Mouse (Mus musculus): ENCODE data around the gene Cgn.
"Not testable (repeated sequence)": the region's sequence is repeated elsewhere in the genome, so short reads cannot be mapped to it uniquely, and the experiment has no call there.

The Cgn gene

DNA sequence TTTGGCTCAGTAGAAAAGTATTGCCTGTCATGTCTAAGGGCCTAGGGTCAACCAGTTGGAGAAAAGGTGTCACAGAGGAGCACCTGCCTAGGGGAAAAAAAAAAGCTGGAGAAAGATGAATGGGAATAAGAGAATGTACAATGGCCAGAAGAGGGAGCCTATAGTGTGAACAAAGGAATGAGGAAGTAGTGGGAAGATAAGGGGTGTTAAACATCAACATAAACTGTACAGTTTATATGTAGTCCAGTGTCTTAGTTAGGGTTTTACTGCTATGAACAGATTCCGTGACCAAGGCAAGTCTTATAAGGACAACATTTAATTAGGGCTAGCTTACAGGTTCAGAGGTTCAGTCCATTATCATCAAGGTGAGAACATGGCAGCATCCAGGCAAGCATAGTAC, 2.8 kb upstream of the Cgn start:
- DNase-seq = no peak

DNA sequence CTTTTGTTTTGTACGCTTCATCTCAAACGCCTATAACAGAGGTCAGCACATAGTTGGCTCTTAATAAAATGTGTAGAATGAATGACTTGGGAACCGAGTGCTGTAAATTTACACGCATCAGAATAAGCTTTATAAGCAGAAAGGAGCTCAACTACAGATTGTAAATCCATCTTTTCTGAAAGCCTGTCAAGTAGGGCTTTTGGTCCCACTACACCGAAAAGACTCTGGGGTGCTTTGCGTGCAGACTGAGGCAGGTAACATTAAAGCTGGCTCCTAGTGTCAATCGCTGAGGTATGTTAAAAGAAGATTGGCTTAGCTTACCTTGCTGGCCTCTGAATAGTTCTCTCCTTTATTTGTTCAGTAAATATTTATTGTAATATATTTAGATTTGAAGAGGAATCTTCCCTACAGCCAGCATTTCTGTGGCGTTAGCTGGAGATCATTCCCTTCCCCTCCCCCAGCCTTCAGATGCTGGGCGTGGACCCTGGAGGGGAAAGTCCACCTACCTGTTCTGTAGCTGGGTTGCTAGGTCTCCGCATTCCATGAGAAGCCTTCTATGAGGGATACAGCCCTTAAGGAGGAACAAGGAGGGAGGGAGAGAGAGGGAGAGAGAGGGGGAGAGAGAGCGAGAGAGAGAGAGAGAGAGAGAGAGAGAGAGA, 959 bp upstream of the Cgn start:
- DNase-seq = peak; percentile 39

DNA sequence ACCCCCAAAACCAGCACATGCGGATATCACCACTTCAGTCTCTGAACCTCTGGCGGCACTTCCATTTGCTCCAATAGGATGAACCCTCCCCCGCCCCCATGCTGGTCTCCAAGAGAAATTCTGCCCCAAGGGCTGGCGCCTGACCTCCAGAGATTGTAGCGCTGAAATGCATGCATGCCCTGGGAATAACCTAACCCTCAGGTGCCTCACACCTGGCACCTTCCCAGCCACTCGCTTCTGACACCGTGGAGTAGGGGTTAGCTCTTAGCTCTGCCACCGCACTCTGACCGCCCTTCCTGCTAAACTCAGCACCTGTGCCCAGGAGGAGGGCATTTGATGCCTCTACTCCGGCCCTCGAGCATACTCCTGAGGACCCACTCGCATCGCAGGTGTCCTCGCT, 334 bp downstream of the Cgn start:
- no peak for DNase-seq

DNA sequence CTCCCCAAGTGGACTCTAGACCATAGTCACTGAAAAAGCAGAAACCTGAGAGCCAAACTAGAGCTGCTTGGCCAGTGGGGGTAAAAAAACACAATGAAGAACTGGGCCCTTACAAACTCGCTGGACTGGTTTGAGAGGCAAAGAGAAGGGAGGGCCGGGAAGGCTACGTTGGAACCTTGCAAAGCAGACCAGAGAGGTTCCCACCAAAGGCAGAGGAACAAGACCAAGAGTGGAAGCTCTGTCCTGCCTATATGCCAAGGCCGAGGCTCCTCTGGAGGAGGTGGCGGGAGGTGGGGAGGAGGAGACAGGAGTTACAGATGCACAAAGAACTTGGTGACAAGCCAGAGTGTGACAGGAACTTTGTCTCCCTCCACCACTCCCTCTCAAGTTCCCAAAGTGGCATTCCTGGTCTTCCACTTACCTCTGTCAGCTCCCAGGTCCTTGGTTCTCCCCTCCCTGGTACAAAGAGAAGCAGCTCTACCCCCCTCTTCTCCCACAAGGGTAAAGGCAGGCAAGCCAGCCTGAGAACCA, 2.1 kb downstream of the Cgn start:
- peak; percentile 46 for DNase-seq

DNA sequence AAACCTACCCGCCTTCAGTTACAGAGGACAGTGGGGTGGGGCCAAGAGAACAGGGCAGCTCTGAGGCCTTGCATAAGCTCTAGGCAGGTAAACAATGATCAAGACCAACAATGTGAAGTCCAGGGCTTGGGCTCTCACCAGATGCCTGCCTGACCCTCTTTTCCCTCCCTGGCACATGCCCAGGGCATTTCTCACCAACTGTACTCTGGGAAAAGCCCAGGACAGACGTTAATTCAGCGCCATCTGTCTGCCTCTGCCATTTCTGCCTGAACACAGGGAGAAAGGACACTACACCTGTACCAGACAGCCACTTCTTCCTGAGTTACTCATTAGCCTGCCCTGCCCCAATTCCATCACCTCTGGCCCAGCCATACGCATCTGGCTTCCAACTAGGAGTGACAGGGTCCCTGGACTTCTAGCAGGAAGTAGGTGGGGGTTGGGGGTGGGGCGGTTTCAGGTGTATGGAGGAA, 2.8 kb downstream of the Cgn start:
- DNase-seq = peak; percentile 73

DNA sequence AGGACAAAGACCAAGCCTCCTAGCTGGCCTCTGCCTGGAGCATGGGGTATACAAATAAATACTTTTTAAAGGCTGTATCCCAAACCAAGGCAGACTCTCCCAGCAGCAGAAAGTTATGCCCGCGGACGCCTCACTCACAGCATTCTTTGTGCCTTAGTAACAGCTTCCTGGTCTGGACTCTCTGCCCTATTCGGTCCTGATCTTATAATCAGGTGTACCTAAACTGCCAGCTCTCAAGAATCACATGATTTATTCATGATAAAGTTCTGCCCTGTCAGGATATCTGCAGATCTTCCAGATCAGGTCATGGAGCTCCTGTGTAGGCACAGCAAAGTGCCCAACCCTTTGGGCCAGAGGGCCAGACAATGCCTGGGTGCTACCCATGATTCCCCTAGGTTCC, 3.4 kb downstream of the Cgn start:
- no peak for DNase-seq

DNA sequence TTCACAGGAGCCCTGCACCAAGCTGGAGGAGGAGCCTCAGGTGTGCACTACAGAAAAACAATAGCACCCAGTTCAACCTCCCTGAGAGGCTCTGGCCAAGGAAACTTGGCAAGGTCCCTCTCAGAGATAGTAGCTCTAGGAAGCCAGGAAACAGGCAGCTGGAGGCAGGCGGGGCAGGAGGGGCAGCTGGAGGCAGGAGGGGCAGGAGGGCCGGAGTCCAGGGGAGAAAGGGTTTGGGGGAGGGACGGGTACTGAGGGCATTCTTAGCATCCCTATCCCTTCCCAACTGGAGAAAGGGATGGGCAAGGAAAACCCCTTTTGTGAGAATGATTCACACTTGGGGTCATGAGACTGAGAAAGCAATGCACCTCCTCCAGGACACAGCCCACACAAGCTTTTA, 4.9 kb downstream of the Cgn start:
- no peak for DNase-seq

DNA sequence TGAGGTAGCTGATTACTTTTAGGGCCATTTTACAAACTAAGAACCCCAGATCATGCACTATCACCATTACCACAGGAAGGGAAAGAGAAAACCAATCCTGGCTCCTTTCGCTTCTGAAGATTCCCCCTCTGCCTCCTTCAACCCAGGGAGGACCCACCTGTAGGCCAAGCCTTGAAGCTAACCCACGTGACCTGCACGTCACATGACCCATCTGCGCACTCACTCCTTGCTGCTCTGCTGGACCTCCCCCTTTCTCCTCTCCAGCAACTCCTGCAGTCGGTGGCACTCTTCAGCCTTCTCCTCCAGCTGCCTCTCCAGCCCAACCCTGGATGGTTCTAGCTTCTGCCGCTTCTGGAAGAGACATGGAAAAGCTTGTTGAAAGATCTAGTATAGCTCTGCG, 10.4 kb downstream of the Cgn start:
- no peak for DNase-seq

DNA sequence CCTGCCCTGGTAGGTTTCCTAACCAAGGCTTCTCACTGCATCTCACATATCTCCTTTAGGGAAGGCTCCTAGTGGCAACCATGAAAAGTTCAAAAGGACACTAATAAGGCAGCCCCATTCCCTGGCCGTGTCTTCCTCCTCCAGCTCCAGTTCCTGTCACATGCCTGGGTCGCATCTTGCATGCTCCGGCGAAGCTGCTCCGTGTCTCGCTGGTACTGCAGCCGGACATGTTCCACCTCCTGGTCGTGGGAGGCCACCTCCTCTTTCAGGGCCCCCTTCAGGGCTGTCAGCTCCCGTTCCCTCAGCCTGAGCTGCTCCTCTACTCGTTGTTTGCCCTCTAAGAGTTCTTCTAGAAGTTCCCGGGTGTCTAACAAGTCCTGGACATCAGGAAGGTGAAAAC, 12.3 kb downstream of the Cgn start:
- no peak for DNase-seq

DNA sequence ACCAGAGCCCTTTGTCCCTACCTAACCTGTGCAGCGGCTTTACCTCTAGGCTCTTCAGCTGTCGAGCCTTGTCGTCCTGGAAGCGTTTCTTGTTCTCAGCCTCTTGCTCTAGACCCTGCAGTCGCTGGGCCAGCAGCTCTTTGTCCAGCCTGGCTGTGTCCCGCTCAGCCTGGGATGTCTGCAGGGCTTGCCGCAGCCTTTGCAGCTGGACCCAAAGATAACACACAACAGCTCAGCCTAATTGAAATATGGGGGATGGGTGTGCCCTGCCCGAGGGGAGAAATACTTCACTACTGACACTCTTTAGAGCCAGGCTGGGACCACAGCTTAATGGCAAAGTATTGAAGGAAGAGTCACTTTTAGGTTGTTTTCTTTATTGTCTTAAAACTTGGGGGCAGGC, 20.8 kb downstream of the Cgn start:
- not testable (repeated sequence) for DNase-seq

DNA sequence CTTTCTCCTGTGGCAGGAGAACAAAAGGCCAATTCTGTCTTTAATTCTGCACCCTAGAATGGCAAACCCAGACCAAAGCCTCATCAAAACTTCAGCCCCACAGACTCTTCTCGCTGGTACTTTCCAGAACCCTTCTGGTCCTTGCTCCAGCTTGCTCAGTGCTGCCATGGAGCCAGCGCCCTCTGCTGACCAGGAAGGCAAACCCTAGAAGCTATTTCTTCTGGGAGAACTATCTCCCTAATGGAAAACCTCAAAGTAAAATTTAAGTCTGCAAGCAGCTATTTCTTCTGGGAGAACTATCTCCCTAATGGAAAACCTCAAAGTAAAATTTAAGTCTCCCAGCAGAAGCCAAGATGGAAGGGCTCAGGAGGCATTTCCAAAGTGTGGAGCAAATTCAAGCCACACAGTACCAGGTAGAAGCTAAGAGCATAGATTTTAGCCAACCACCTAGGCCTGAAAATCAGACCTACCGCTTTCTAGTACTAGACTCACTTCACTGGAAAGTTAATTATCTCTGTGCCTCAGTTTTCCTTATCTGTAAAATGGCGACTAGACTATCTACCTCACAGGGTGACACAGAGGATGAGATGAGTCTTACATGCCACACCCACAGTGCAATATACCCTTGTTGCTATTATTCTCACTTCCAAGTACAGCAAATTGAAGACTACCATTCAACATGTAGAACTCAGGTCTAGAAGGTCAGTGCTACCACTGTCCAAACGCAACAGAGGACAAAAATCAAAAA, 21.6 kb downstream of the Cgn start:
- DNase-seq = not testable (repeated sequence)

DNA sequence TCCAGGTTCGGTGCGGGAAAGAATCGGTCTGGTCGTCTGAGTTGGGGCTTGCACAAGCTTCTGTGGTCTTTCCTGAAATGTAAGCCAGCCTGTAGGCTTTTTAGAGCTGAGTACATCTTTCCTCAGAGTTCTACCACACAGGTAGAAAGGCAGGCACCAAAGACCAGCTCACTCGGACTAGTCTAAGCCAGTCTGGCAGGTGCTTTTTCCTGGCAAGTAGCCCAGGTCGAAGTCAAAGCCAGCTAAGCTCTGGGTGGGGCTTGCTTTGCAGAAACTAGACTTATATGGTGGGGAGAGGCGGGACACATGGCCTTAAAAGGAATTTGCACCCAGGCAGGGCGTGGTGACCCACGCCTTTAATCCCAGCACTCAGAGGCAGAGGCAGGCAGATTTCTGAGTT, 27.9 kb downstream of the Cgn start:
- DNase-seq = not testable (repeated sequence)

DNA sequence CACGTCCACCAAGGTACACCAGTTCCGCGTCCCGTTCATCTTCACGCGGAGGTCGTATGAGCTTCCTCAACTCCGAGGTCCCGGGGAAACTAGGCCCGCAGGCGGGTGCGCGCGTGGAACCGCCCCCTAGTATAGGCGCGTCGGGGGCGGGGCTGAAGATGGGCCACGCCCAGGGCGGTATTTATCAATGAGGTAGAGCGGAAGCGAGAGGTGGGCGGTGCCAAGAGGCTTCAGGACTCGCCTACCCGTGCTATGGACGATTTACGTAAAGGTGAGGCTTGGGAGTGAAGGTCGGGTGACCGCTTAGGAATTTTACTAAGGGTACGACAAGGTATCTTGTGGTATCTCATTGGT, 28.3 kb downstream of the Cgn start:
- peak; percentile 41 for DNase-seq

DNA sequence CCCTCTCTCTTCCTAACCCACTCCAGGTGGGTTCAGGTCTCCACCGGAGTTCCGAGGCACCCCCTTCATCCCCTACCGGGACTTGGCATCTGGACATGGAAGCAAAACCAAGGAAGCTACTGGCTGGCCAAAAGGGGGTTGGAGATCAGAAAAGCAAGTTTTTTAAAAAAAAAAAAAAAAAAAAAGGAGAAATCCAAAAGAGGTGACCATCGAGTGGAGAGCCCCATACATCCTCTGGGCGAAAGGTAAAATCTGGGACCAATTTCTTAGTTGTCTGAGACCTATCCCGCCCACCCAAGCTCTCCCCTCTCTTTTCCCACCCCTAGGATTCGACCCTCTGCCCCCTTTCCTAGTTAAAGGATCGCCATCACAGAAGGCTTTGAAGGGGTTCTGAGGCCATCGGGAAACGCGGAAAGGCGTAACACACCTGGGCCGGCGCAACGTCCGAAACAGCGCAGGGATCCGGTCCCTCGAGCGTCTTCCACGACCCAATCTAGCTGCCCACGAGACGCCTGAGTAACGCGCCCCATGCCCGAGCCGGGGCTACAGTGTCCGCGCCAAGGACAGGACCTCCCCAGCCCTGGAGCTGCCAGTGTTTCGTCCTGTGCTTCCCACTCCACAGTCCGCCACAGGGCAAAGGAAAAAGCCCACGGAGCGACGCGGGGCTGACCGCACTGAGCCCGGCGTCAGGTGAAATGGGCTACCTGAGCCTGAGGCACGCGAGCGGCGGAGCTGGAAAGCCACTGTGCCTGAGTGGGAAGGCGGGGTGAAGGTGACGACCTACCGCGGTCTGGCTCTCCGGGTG, 28.8 kb downstream of the Cgn start:
- not testable (repeated sequence) for DNase-seq

DNA sequence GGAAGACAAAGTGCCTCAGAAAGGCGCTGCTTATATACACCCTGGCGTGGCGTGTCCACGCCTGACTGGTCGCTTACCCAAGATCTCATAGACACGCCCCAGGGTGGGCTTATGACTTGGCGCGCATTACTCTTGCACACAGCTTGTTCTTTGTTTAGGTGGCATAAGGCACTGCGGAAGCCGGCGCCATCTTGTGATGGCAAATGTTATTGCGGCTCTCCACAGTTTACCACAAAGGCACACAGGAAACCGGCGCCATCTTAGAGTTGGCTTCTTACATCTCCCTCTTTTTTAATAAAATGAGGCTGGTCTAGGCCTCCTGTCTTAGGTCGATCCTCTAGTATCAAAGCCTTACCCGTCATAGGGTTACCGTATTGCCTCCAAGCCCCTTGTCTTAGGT, 40.6 kb downstream of the Cgn start:
- no peak for DNase-seq

DNA sequence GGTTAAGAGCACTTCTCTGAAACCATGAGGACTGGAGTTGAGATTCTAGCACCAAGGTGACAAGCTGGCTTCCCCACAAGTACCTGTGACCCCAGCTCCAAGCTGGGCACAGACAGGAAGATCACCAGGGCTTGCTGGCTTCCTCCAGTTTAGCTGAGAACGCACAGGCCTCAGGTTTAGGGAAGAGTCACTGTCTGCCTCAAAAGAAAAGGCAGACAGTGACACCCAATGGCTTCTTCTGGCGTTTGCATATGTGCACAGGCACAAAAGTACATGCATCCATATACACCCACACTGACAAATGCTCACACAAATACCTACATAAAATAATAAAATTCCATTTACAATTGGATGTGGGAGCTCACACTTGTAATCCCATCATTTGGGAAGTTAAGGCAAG, 62.7 kb downstream of the Cgn start:
- not testable (repeated sequence) for DNase-seq

DNA sequence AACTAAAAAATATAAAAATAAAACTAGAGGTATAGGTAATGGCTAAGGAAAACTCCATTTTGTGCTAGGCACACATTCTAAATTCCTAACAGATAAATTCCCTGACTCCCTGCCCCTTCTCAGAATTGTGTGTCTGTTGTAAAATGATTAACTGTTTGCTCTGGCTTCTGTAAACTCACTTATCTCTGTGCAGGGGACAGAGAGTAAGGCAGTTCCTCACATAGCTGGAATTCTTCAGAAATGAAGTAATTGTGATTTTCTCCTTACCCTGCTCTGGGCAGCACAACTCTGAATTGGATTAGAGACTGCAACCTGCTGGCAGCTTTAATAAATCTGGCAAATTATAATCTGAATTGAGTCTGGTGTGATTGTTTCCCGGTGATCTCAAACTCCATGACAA, 68.0 kb downstream of the Cgn start:
- not testable (repeated sequence) for DNase-seq

DNA sequence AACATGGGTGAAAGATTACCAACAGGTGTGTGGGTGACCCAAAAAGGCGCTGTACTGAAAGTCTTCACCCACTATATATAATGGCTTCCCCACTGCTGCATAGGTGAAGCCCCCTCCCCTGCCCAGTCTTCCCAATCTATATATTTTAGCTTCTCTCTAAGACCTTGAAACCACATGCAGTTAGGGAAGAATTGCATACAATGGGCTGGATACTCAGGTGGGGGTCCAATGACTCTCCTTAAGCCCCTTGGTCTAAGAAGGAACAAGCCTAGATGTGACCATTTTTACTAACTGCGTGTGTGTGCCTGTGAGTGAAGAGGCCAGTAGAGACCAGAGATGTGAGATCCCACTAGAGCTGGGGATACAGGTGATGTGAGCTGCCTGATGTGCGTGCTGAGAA, 72.9 kb downstream of the Cgn start:
- DNase-seq = not testable (repeated sequence)

DNA sequence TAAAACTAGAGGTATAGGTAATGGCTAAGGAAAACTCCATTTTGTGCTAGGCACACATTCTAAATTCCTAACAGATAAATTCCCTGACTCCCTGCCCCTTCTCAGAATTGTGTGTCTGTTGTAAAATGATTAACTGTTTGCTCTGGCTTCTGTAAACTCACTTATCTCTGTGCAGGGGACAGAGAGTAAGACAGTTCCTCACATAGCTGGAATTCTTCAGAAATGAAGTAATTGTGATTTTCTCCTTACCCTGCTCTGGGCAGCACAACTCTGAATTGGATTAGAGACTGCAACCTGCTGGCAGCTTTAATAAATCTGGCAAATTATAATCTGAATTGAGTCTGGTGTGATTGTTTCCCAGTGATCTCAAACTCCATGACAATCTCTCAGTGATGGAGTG, 75.7 kb downstream of the Cgn start:
- not testable (repeated sequence) for DNase-seq

Measured in lung, postnatal 14 days (tissue).